Mouse (Mus musculus) urinary bladder, adult 2 months (tissue): ENCODE results near the gene Sf3a2. TPM values are rescaled to one million over a fixed set of nuclear protein-coding genes. Genes with fewer than 3 reads are reported as not detected.

Experiments
- DNase-seq: peaks from one replicate; pipeline ENCODE4 v3.0.0; 2022; ENCODE audit warnings: low spot score
- polyA plus RNA-seq: library from polyadenylated mRNA; depleted of rRNA; stranded (reverse); fragments of >200 nt; gene quantifications from 2 replicates; pipeline ENCODE4 v1.2.3, GENCODE M21; 2012; rRNA removed

The Sf3a2 gene
- polyA plus RNA-seq, 1 experiment: 47.7 TPM

- no peak for DNase-seq
These were observed 50.6 kb downstream of the Sf3a2 start for GRCm38 (mm10) chr10:80848571-80848970.

Other genes starting within 250 kb of the Sf3a2 start
- 21.2 and 26.6 TPM in 2 replicates for gene Rexo1, start 236.6 kb upstream of the Sf3a2 start, polyA plus RNA-seq
- gene Klf16, start 220.9 kb upstream of the Sf3a2 start, polyA plus RNA-seq: 11.5 and 11.8 TPM in 2 replicates
- gene Abhd17a, start 207.9 kb upstream of the Sf3a2 start, polyA plus RNA-seq: 66.0 and 67.1 TPM in 2 replicates
- 40.3 and 46.2 TPM in 2 replicates for gene Scamp4, start 195.3 kb upstream of the Sf3a2 start, polyA plus RNA-seq
- 3.8 and 4.3 TPM in 2 replicates for gene Adat3, start 195.3 kb upstream of the Sf3a2 start, polyA plus RNA-seq
- 1.3 and 1.6 TPM in 2 replicates for gene Gm49322, start 192.2 kb upstream of the Sf3a2 start, polyA plus RNA-seq
- 153 and 158 TPM in 2 replicates for gene Csnk1g2, start 175.4 kb upstream of the Sf3a2 start, polyA plus RNA-seq
- gene Btbd2, start 141.1 kb upstream of the Sf3a2 start, polyA plus RNA-seq: 36.5 and 48.5 TPM in 2 replicates
- gene Mknk2, start 120.1 kb upstream of the Sf3a2 start, polyA plus RNA-seq: 129 and 137 TPM in 2 replicates
- gene Mob3a, start 96.2 kb upstream of the Sf3a2 start, polyA plus RNA-seq: 24.5 and 29.1 TPM in 2 replicates
- gene Izumo4, start 96.0 kb upstream of the Sf3a2 start, polyA plus RNA-seq: 68.7 and 88.2 TPM in 2 replicates
- gene Ap3d1, start 55.9 kb upstream of the Sf3a2 start, polyA plus RNA-seq: 96.3 and 108 TPM in 2 replicates
- 6.7 and 17.2 TPM in 2 replicates for gene Dot1l, start 43.0 kb upstream of the Sf3a2 start, polyA plus RNA-seq
- gene Plekhj1, start 428 bp downstream of the Sf3a2 start, polyA plus RNA-seq: 60.6 and 79.2 TPM in 2 replicates
- 0.40 and 0.62 TPM in 2 replicates for gene Amh, start 7.0 kb downstream of the Sf3a2 start, polyA plus RNA-seq
- 1.0 and 1.3 TPM in 2 replicates for gene Jsrp1, start 15.3 kb downstream of the Sf3a2 start, polyA plus RNA-seq
- 566 and 709 TPM in 2 replicates for gene Oaz1, start 28.5 kb downstream of the Sf3a2 start, polyA plus RNA-seq
- not detected in 2 replicates for gene Lingo3, start 45.8 kb downstream of the Sf3a2 start, polyA plus RNA-seq
- 117 and 147 TPM in 2 replicates for gene Lsm7, start 57.0 kb downstream of the Sf3a2 start, polyA plus RNA-seq
- 33.0 and 37.4 TPM in 2 replicates for gene Sppl2b, start 57.1 kb downstream of the Sf3a2 start, polyA plus RNA-seq
- gene Tmprss9, start 73.7 kb downstream of the Sf3a2 start, polyA plus RNA-seq: 0.44 and 0.49 TPM in 2 replicates
- 111 and 113 TPM in 2 replicates for gene Timm13, start 102.8 kb downstream of the Sf3a2 start, polyA plus RNA-seq
- gene Lmnb2, start 120.0 kb downstream of the Sf3a2 start, polyA plus RNA-seq: 10.5 and 14.1 TPM in 2 replicates
- gene Gadd45b, start 131.9 kb downstream of the Sf3a2 start, polyA plus RNA-seq: 17.9 and 29.9 TPM in 2 replicates
- 4.2 and 5.4 TPM in 2 replicates for gene Gng7, start 216.7 kb downstream of the Sf3a2 start, polyA plus RNA-seq
- 0.12 and 0.17 TPM in 2 replicates for gene Diras1, start 227.5 kb downstream of the Sf3a2 start, polyA plus RNA-seq
- gene Slc39a3, start 239.2 kb downstream of the Sf3a2 start, polyA plus RNA-seq: 25.3 and 29.3 TPM in 2 replicates